Mouse (Mus musculus) sigmoid colon, adult 10 weeks (tissue): ENCODE results near the gene Tmem63c. TPM values are rescaled to one million over a fixed set of nuclear protein-coding genes. Genes with fewer than 3 reads are reported as not detected.

Experiments used
- polyA plus RNA-seq: library from polyadenylated mRNA; stranded (reverse); fragments of 350-450 nt; fragmentation: Illumina TruSeq; extraction: RNeasy Lipid Tissue Mini Kit (QIAGEN cat#74804); gene quantifications from one replicate; pipeline ENCODE4 v1.2.3, GENCODE M21; 2014; ENCODE audit warnings: low read depth, low replicate concordance

Gene Tmem63c
- 0.16 TPM for polyA plus RNA-seq

DNA sequence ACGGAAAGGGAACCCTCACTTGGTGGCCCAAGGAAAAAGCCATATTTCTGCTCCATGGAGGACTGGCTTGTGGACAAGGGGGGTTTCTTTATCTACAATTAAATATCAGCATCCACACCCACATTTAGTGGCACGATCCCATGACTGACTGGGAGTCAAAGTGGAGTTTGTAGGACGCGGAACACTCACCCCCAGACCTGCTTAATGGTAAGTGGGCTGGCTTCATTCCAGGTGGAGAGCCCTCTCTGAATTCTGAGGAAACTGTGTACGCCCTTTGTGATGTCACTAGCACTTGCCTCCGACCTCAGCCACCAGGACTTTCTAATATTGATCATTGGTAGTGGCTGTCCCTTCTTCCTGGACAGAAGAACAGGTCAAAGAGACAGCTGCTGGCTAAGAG lies at the start of gene Tmem63c:
Tmem63c (plus strand) TSS at position 301 of the 400 bp plus-strand sequence.

DNA sequence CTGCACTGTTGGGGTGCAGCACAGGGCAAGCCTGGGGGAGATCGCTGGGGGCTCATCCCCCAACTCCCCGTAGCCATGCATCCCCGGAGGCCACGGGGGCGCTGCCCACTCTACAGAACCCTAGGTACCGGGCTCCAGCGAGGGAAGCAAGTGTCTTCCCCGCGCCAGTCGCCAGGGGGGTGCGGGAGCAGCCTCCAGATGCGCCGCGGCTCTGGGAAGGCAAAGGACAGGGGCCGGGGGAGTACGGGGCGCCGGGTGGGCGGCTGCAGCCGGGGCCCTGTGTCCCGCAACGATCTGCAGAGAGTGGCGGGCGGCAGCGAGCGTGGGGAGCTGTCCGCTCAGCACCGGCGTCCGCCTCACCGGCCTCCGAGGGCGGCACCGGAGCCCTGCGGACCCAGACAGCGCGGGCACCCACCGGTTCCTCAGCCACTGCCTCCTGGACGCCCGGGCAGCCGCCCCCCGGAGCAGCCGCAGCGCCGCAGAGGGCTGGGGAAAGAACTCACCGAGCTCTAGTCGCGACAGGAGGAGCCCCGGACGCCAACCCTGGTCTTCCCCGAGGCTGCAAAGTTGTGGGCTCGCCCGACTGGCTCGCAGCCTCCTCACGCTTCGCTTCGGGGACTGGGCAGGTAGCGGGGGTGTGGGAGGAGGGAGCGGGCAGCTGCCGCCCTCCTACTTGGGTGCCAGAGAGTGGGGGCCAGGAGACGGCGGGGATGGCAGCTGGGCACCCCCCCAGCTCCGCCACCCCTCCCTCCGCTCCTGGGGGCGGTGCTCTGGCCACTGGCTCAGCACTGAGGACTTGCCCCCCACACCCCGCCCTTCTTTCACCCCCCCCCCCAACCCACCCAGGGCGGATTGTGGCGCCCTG lies 31.0 kb upstream of the Tmem63c start, which contains the start of gene Zdhhc22:
Zdhhc22 (minus strand) TSS at position 541 of the 865 bp plus-strand sequence.

GRCm38 (mm10) chr12:87102165-87102631 lies 81.1 kb downstream of the Tmem63c start, which contains the start of gene Ngb:
Gene Ngb (minus strand): TSS chr12:87102539.

Other genes starting within 250 kb of the Tmem63c start
- gene Irf2bpl, start 136.5 kb upstream of the Tmem63c start, polyA plus RNA-seq: 31.0 TPM
- gene Cipc, start 74.3 kb upstream of the Tmem63c start, polyA plus RNA-seq: 81.0 TPM
- gene Zdhhc22, start 30.9 kb upstream of the Tmem63c start, polyA plus RNA-seq: not detected
- gene Ngb, start 81.2 kb downstream of the Tmem63c start, polyA plus RNA-seq: not detected
- 42.9 TPM for gene Gstz1, start 125.8 kb downstream of the Tmem63c start, polyA plus RNA-seq
- gene Pomt2, start 126.6 kb downstream of the Tmem63c start, polyA plus RNA-seq: 7.3 TPM
- gene Samd15, start 178.4 kb downstream of the Tmem63c start, polyA plus RNA-seq: 0.38 TPM
- gene Tmed8, start 179.1 kb downstream of the Tmem63c start, polyA plus RNA-seq: 10.6 TPM
- 1.4 TPM for gene Noxred1, start 217.4 kb downstream of the Tmem63c start, polyA plus RNA-seq
- 21.9 TPM for gene Vipas39, start 244.9 kb downstream of the Tmem63c start, polyA plus RNA-seq
- gene Ahsa1, start 245.1 kb downstream of the Tmem63c start, polyA plus RNA-seq: 83.1 TPM